Mouse (Mus musculus): ENCODE measurements around the gene Chchd3.

DNA sequence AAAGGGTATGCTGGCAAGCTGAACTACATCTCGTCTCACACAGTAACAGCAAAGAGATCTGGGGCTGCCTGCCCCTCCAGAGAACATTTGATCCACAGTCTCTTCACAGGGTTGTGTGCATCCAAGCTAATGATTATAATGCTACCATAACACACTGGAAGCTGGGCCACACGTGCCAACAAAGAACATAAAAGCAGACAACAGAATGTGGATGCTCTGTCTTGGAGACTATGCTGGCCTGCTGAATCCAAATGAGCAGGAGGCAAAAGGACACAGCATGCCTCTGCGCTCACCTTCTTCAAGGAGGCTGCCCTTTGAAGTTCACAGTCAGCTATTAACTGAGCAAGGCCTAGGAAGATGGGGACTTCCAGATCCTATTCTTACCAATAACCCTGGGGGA lies 98.6 kb downstream of the Chchd3 start:
- TF ChIP-seq CHD2 (IDR thresholded peaks at IDR 0.05; ENCODE audit: low read depth, low read length): no peak
- no peak for TF ChIP-seq MAFK (IDR thresholded peaks at IDR 0.05; ENCODE audit: insufficient read depth, low read depth, low read length)
- TF ChIP-seq ZNF384 (IDR thresholded peaks at IDR 0.05; ENCODE audit: low read depth, low read length): no peak
- TF ChIP-seq ZC3H11A (IDR thresholded peaks at IDR 0.05; ENCODE audit: borderline replicate concordance, low read depth, low read length): no peak
